In genomic region chr12:38342657-38343056, GRCm38 (mm10) we compare ENCODE assay signal across 8 mouse cellular contexts.
A peak's percentile ranks its signal among the peaks of the same experiment; 100 is the strongest.
DNase-seq lines count a peak whose midpoint lies in the region; ATAC-seq and TF ChIP-seq lines count a peak whose summit lies in the region.

No protein-coding gene starts in this region.

- no peaks in the 10 kb centered on the region for H3K36me3 ChIP-seq in liver, postnatal 0 days (replicated peaks; ENCODE audit: insufficient read depth, low read length)

- no peak for ATAC-seq in liver, postnatal 0 days

- H3K9me3 ChIP-seq in liver, postnatal 0 days (ENCODE audit: low read length): no peaks in the 10 kb centered on the region

- H3K4me3 ChIP-seq in liver, postnatal 0 days (ENCODE audit: low read depth, low read length): no peak overlapping the region

- H3K4me1 ChIP-seq in liver, postnatal 0 days (ENCODE audit: insufficient read depth): no peaks in the 10 kb centered on the region

- no peak overlapping the region for H3K4me2 ChIP-seq in liver, postnatal 0 days (ENCODE audit: low read depth, low read length)

- no peaks in the 10 kb centered on the region for H3K27me3 ChIP-seq in liver, postnatal 0 days (ENCODE audit: insufficient read depth, low read length)

- TF ChIP-seq EP300 in liver, postnatal 0 days (IDR thresholded peaks at IDR 0.05; ENCODE audit: low read depth): no peak

- DNase-seq in urinary bladder, adult 18-20 months (ENCODE audit: low spot score in 2 of 2): peak; percentile 8
- no peak for DNase-seq in urinary bladder, postnatal 10 days (ENCODE audit: low spot score)
- peak; percentile 79 to 88 for DNase-seq in cerebellum, postnatal 25 days
- DNase-seq in frontal cortex, postnatal 36 days (ENCODE audit: low spot score in 2 of 2): peak; percentile 47 to 72
- DNase-seq in kidney, postnatal 10 days: peak; percentile 75
- DNase-seq in liver, postnatal 0 days: peak; percentile 30
- peak; percentile 9 for DNase-seq in ovary, adult 18-20 months (ENCODE audit: low spot score)
- peak; percentile 10 to 32 for DNase-seq in urinary bladder, postnatal 36 days (ENCODE audit: low spot score in 2 of 2)

- 18% methylated on average over 6 of the region's 6 CpGs for WGBS in liver, postnatal 0 days (ENCODE audit: insufficient replicate concordance)

- no peak overlapping the region for H3K9ac ChIP-seq in liver, postnatal 0 days (replicated peaks)

- H3K27ac ChIP-seq in liver, postnatal 0 days (ENCODE audit: low read depth): no peak overlapping the region

- TF ChIP-seq CTCF in liver, postnatal 0 days (IDR thresholded peaks at IDR 0.05; ENCODE audit: low read depth): peak; percentile 61
